Mouse (Mus musculus) midbrain, embryonic 14.5 days (tissue): ENCODE data around the gene Kdelr1. TPM values are rescaled to one million over a fixed set of nuclear protein-coding genes. Genes with fewer than 3 reads are reported as not detected.
"Not testable (repeated sequence)": the region's sequence is repeated elsewhere in the genome, so short reads cannot be mapped to it uniquely, and the experiment has no call there.

Experiments used
- ATAC-seq: fragments of 200-750 bp; cut with Nextera tagmentation; 2 replicates; pipeline ENCODE4 v1.8.0; 2017; ENCODE audit warnings: moderate number of reproducible peaks, moderate library complexity; ENCODE audit not compliant: low FRiP score, low TSS enrichment
- DNase-seq: peaks from one replicate; pipeline ENCODE4 v3.0.0-alpha.2; 2015
- H3K27ac ChIP-seq: fragments of 300-500 bp; sonication (generic); replicated peaks from 2 replicates; pipeline ENCODE4 v1.5.1; 2014; ENCODE audit warnings: mild to moderate bottlenecking, low read depth, low read length, moderate library complexity
- H3K27me3 ChIP-seq: fragments of 300-500 bp; sonication (generic); 2 replicates; pipeline ENCODE4 v1.6.1; 2014; ENCODE audit warnings: low read length, control low read depth, mixed read lengths; ENCODE audit not compliant: control insufficient read depth, insufficient read depth
- H3K36me3 ChIP-seq: fragments of 300-500 bp; sonication (generic); 2 replicates; pipeline ENCODE4 v1.6.1; 2014; ENCODE audit warnings: low read length, control low read depth; ENCODE audit not compliant: control insufficient read depth, insufficient read depth
- H3K4me1 ChIP-seq: fragments of 300-500 bp; sonication (generic); 2 replicates; pipeline ENCODE4 v1.6.1; 2014; ENCODE audit warnings: mild to moderate bottlenecking, antibody characterized with exemption, low read length, control low read depth; ENCODE audit not compliant: control insufficient read depth, insufficient read depth
- H3K4me2 ChIP-seq: fragments of 300-500 bp; sonication (generic); 2 replicates; pipeline ENCODE4 v1.6.1; 2014; ENCODE audit warnings: mild to moderate bottlenecking, low read length, moderate library complexity
- H3K4me3 ChIP-seq: fragments of 300-500 bp; sonication (generic); replicated peaks from 2 replicates; pipeline ENCODE4 v1.5.1; 2014; ENCODE audit warnings: low read depth, low read length
- H3K9ac ChIP-seq: fragments of 300-500 bp; sonication (generic); replicated peaks from 2 replicates; pipeline ENCODE4 v1.6.1; 2014; ENCODE audit warnings: mild to moderate bottlenecking, low read length, moderate library complexity
- H3K9me3 ChIP-seq: fragments of 300-500 bp; sonication (generic); 2 replicates; pipeline ENCODE4 v1.6.1; 2016; ENCODE audit warnings: low read length, control low read depth, mixed read lengths; ENCODE audit not compliant: control insufficient read depth
- WGBS: fragments of 180-500 bp; shearing (Covaris S2); extraction: QIAGEN DNeasy Blood & Tissue Kit; methylation state at CpG from one replicate; pipeline ENCODE4 v1.1.7; 2014; 5-methylcytosine and 5-hydroxymethylcytosine counted together
- polyA plus RNA-seq: library from polyadenylated mRNA; unstranded; fragments of >200 nt; fragmentation: Nextera tagmentation; extraction: Ambion mirVana; gene quantifications from 2 replicates; pipeline ENCODE4 v1.2.1, GENCODE M21; 2014

Gene Kdelr1
- polyA plus RNA-seq, 1 experiment from 2014 or later = 99.1 TPM

- H3K4me2 ChIP-seq, H3K27me3 ChIP-seq, H3K27ac ChIP-seq, ATAC-seq, H3K4me3 ChIP-seq, DNase-seq, H3K9ac ChIP-seq, H3K9me3 ChIP-seq: not testable (repeated sequence)
- 94% methylated on average over 1 of the region's 1 CpGs for WGBS
- Histone ChIP-seq H3K4me1 (peaks cover 11% of the 10 kb centered on the region), H3K36me3 (peaks cover 76% of the 10 kb centered on the region)
These were observed 5.7 kb downstream of the Kdelr1 start, which contains the start of gene Grin2d for GRCm38 (mm10) chr7:45878278-45878677. TSS of gene Grin2d (minus strand) at chr7:45878378.

GRCm38 (mm10) chr7:45880531-45880930 lies 8.0 kb downstream of the Kdelr1 start:
- Histone ChIP-seq H3K4me1 (no peaks in the 10 kb centered on the region), H3K27me3 (no peaks in the 10 kb centered on the region), H3K9me3 (no peaks in the 10 kb centered on the region), H3K9ac (no peak overlapping the region), H3K27ac (no peak overlapping the region), H3K36me3 (peaks cover 86% of the 10 kb centered on the region), H3K4me2 (no peak overlapping the region), H3K4me3 (no peak overlapping the region)
- WGBS = 98% methylated on average over 4 of the region's 4 CpGs
- ATAC-seq (no peak), DNase-seq (no peak)

GRCm38 (mm10) chr7:45881011-45881410 lies 8.4 kb downstream of the Kdelr1 start:
- 92% methylated on average over 2 of the region's 2 CpGs for WGBS
- Histone ChIP-seq H3K4me3 (no peak overlapping the region), H3K9ac (no peak overlapping the region), H3K9me3 (no peaks in the 10 kb centered on the region), H3K36me3 (peaks cover 82% of the 10 kb centered on the region), H3K4me2 (no peak overlapping the region), H3K4me1 (no peaks in the 10 kb centered on the region), H3K27me3 (no peaks in the 10 kb centered on the region), H3K27ac (no peak overlapping the region)
- no peak for ATAC-seq
- no peak for DNase-seq

GRCm38 (mm10) chr7:45887246-45887645 lies 14.7 kb downstream of the Kdelr1 start:
- no peak for ATAC-seq
- 55% methylated on average over 3 of the region's 3 CpGs for WGBS

GRCm38 (mm10) chr7:45892651-45893050 lies 20.1 kb downstream of the Kdelr1 start:
- Histone ChIP-seq H3K4me3 (no peak overlapping the region), H3K4me1 (peaks cover 5% of the 10 kb centered on the region), H3K9ac (no peak overlapping the region), H3K27me3 (no peaks in the 10 kb centered on the region), H3K9me3 (no peaks in the 10 kb centered on the region), H3K4me2 (no peak overlapping the region), H3K36me3 (no peaks in the 10 kb centered on the region), H3K27ac (no peak overlapping the region)
- WGBS = 84% methylated on average over 2 of the region's 2 CpGs
- no peak for ATAC-seq
- DNase-seq = no peak

More at GRCm38 (mm10) chr7:45887246-45887645, 14.7 kb downstream of the Kdelr1 start:
- Histone ChIP-seq H3K36me3 (peaks cover 31% of the 10 kb centered on the region), H3K4me2 (no peak overlapping the region), H3K27ac (no peak overlapping the region), H3K9me3 (no peaks in the 10 kb centered on the region), H3K9ac (no peak overlapping the region; the same call in 1 of the 2 replicates), H3K27me3 (no peaks in the 10 kb centered on the region), H3K4me1 (no peaks in the 10 kb centered on the region), H3K4me3 (no peak overlapping the region)
- no peak for DNase-seq

GRCm38 (mm10) chr7:45895931-45896516 lies 23.5 kb downstream of the Kdelr1 start:
- ATAC-seq (peak; percentile 25; the same call in 1 of the 2 replicates), DNase-seq (no peak)
- Histone ChIP-seq H3K9ac (no peak overlapping the region), H3K9me3 (no peaks in the 10 kb centered on the region), H3K27me3 (no peaks in the 10 kb centered on the region), H3K4me1 (peaks cover 8% of the 10 kb centered on the region), H3K27ac (no peak overlapping the region), H3K36me3 (no peaks in the 10 kb centered on the region), H3K4me3 (peak overlapping the region; percentile 49), H3K4me2 (peak overlapping the region; percentile 81)
- 75% methylated on average over 6 of the region's 6 CpGs for WGBS

- peak; percentile 93 for ATAC-seq
- H3K4me1 ChIP-seq = peaks cover 8% of the 10 kb centered on the region
- DNase-seq = peak; percentile 100
- no peaks in the 10 kb centered on the region for H3K9me3 ChIP-seq
- under 1% methylated on average over 40 of the region's 40 CpGs for WGBS
- peak within 1 kb of the TSS; percentile 49 for H3K4me3 ChIP-seq
- H3K27me3 ChIP-seq = no peaks in the 10 kb centered on the region
- peak within 1 kb of the TSS; percentile 65 for H3K9ac ChIP-seq
- peak within 1 kb of the TSS; percentile 81 for H3K4me2 ChIP-seq
- H3K36me3 ChIP-seq = no peaks in the 10 kb centered on the region
- peak within 1 kb of the TSS; percentile 65 for H3K27ac ChIP-seq
These were observed 24.1 kb downstream of the Kdelr1 start, which contains the start of the genes Syngr4 and Tmem143 for GRCm38 (mm10) chr7:45896517-45897257. TSS of gene Syngr4 (minus strand) at chr7:45896714. TSS of gene Tmem143 (plus strand) at chr7:45896941.

- H3K4me3 ChIP-seq = peak overlapping the region; percentile 49
- H3K9ac ChIP-seq = peak overlapping the region; percentile 65
- WGBS = under 1% methylated on average over 19 of the region's 19 CpGs
- peak overlapping the region; percentile 81 for H3K4me2 ChIP-seq
- peak overlapping the region; percentile 65 for H3K27ac ChIP-seq
- DNase-seq (peak; percentile 61), ATAC-seq (peak; percentile 55)
- no peaks in the 10 kb centered on the region for H3K36me3 ChIP-seq
- H3K27me3 ChIP-seq = no peaks in the 10 kb centered on the region
- no peaks in the 10 kb centered on the region for H3K9me3 ChIP-seq
- peaks cover 8% of the 10 kb centered on the region for H3K4me1 ChIP-seq
These were observed 24.7 kb downstream of the Kdelr1 start for GRCm38 (mm10) chr7:45897258-45897757.
